In the genomic region with DNA sequence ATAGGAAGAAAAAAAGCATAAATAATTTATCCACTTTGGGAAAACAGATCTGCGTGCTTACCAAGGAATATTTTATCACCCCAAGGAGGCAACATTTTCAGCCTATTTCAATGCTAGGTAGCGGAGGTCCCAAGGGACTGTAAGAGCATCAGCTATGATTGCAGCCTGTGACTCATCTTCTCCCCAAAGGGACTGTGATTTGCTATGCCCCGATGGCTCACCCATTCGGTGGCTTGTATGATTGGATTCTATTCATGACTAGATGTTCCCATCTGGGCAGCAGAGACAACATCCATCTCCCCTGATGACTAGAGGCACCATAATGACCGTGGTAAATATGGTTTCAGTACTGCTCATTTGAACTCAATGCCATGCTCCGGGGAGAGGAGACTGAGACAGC, we compare ENCODE assay signal across 18 mouse cellular contexts.
DNase-seq lines count a peak whose midpoint lies in the region; ATAC-seq lines count a peak whose summit lies in the region.
"Had no signal": no experiment of that assay in that cellular context is flagged by ENCODE, and none has a peak within 500 bp of the region (broad histone marks: within the 10 kb centered on the region; RNA-seq: fewer than 3 reads in every experiment).

No protein-coding gene starts in this region.

- 77% methylated on average over 6 of the region's 6 CpGs for WGBS in embryonic facial prominence, embryonic 14.5 days
- 88% methylated on average over 6 of the region's 6 CpGs for WGBS in embryonic facial prominence, embryonic 10.5 days
- 63% methylated on average over 6 of the region's 6 CpGs for WGBS in midbrain, embryonic 14.5 days
- 94% methylated on average over 6 of the region's 6 CpGs for WGBS in midbrain, embryonic 10.5 days
- WGBS in kidney, embryonic 16.5 days = 89% methylated on average over 6 of the region's 6 CpGs
- 84% methylated on average over 6 of the region's 6 CpGs for WGBS in forebrain, embryonic 15.5 days

- no peaks in the 10 kb centered on the region for H3K27me3 ChIP-seq in embryonic facial prominence, embryonic 14.5 days (replicated peaks; ENCODE audit: control insufficient read depth, insufficient read depth, low read length)
- no peaks in the 10 kb centered on the region for H3K27me3 ChIP-seq in embryonic facial prominence, embryonic 10.5 days (replicated peaks; ENCODE audit: low read depth, poor library complexity, severe bottlenecking)
- H3K27me3 ChIP-seq in midbrain, embryonic 14.5 days (ENCODE audit: control insufficient read depth, insufficient read depth, low read length) = no peaks in the 10 kb centered on the region
- H3K27me3 ChIP-seq in midbrain, embryonic 10.5 days (ENCODE audit: low read depth, poor library complexity, severe bottlenecking) = no peaks in the 10 kb centered on the region
- H3K27me3 ChIP-seq in kidney, embryonic 16.5 days (ENCODE audit: insufficient read depth, low read length) = no peaks in the 10 kb centered on the region
- no peaks in the 10 kb centered on the region for H3K27me3 ChIP-seq in forebrain, embryonic 15.5 days
- H3K27me3 ChIP-seq: forebrain, embryonic 13.5 days; heart, embryonic 13.5 days; hindbrain, embryonic 15.5 days had no signal

- H3K4me1 ChIP-seq in embryonic facial prominence, embryonic 14.5 days (ENCODE audit: control insufficient read depth, insufficient read depth, low read length) = no peaks in the 10 kb centered on the region
- no peaks in the 10 kb centered on the region for H3K4me1 ChIP-seq in embryonic facial prominence, embryonic 10.5 days
- H3K4me1 ChIP-seq in midbrain, embryonic 14.5 days (ENCODE audit: control insufficient read depth, insufficient read depth, low read length) = no peaks in the 10 kb centered on the region
- H3K4me1 ChIP-seq in midbrain, embryonic 10.5 days = 0 out of 2 replicates have a peak, but pooled peaks cover 4% of the 10 kb centered on the region
- H3K4me1 ChIP-seq in kidney, embryonic 16.5 days (ENCODE audit: insufficient read depth, low read length) = peaks cover 3% of the 10 kb centered on the region; the same call in 1 of the 2 replicates
- H3K4me1 ChIP-seq in forebrain, embryonic 15.5 days = no peaks in the 10 kb centered on the region
- H3K4me1 ChIP-seq: forebrain, embryonic 13.5 days; heart, embryonic 13.5 days; hindbrain, embryonic 15.5 days had no signal

- DNase-seq in embryonic facial prominence, embryonic 14.5 days (ENCODE audit: low spot score) = peak; percentile 55
- no peak for DNase-seq in embryonic facial prominence, embryonic 10.5 days (ENCODE audit: low spot score)
- peak; percentile 32 for DNase-seq in midbrain, embryonic 14.5 days
- DNase-seq in midbrain, embryonic 10.5 days (ENCODE audit: low spot score) = no peak
- peak; percentile 23 for DNase-seq in retina, embryonic 14.5 days (ENCODE audit: low spot score)
- no peak for DNase-seq in retina, postnatal 1 day
- DNase-seq: adrenal gland, adult 2 months; adrenal gland, postnatal 25 days; cerebellum, adult 2 months; cerebellum, postnatal 10 days; gastrocnemius, adult 2 months; gastrocnemius, postnatal 25 days; heart, postnatal 36 days had no signal

- no peak overlapping the region for H3K4me3 ChIP-seq in embryonic facial prominence, embryonic 14.5 days (ENCODE audit: low read depth, low read length)
- H3K4me3 ChIP-seq in embryonic facial prominence, embryonic 10.5 days = no peak overlapping the region
- no peak overlapping the region for H3K4me3 ChIP-seq in midbrain, embryonic 14.5 days (replicated peaks; ENCODE audit: low read depth, low read length)
- no peak overlapping the region for H3K4me3 ChIP-seq in midbrain, embryonic 10.5 days
- H3K4me3 ChIP-seq in kidney, embryonic 16.5 days (ENCODE audit: low read length) = no peak overlapping the region
- no peak overlapping the region for H3K4me3 ChIP-seq in forebrain, embryonic 15.5 days
- H3K4me3 ChIP-seq: forebrain, embryonic 13.5 days; gastrocnemius, adult 2 months; heart, embryonic 13.5 days; hindbrain, embryonic 15.5 days had no signal

- H3K27ac ChIP-seq in embryonic facial prominence, embryonic 14.5 days (replicated peaks; ENCODE audit: low read depth, low read length) = no peak overlapping the region
- H3K27ac ChIP-seq in embryonic facial prominence, embryonic 10.5 days (replicated peaks) = no peak overlapping the region
- no peak overlapping the region for H3K27ac ChIP-seq in midbrain, embryonic 14.5 days (replicated peaks; ENCODE audit: low read depth, low read length)
- H3K27ac ChIP-seq in midbrain, embryonic 10.5 days (replicated peaks) = no peak overlapping the region
- H3K27ac ChIP-seq in kidney, embryonic 16.5 days (ENCODE audit: low read length) = no peak overlapping the region
- H3K27ac ChIP-seq in forebrain, embryonic 15.5 days (replicated peaks) = no peak overlapping the region
- H3K27ac ChIP-seq: forebrain, embryonic 13.5 days; gastrocnemius, adult 2 months; heart, embryonic 13.5 days; hindbrain, embryonic 15.5 days had no signal

- H3K36me3 ChIP-seq in embryonic facial prominence, embryonic 14.5 days (ENCODE audit: control insufficient read depth, insufficient read depth, low read length) = no peaks in the 10 kb centered on the region
- no peaks in the 10 kb centered on the region for H3K36me3 ChIP-seq in embryonic facial prominence, embryonic 10.5 days (replicated peaks)
- no peaks in the 10 kb centered on the region for H3K36me3 ChIP-seq in midbrain, embryonic 14.5 days (ENCODE audit: control insufficient read depth, insufficient read depth, low read length)
- no peaks in the 10 kb centered on the region for H3K36me3 ChIP-seq in midbrain, embryonic 10.5 days
- H3K36me3 ChIP-seq in kidney, embryonic 16.5 days (ENCODE audit: insufficient read depth, low read length) = no peaks in the 10 kb centered on the region
- H3K36me3 ChIP-seq in forebrain, embryonic 15.5 days = no peaks in the 10 kb centered on the region
- H3K36me3 ChIP-seq: heart, embryonic 13.5 days; hindbrain, embryonic 15.5 days had no signal

- no peak overlapping the region for H3K9ac ChIP-seq in embryonic facial prominence, embryonic 14.5 days (ENCODE audit: low read depth, low read length)
- H3K9ac ChIP-seq in midbrain, embryonic 14.5 days (replicated peaks; ENCODE audit: low read length) = no peak overlapping the region
- H3K9ac ChIP-seq in kidney, embryonic 16.5 days (replicated peaks; ENCODE audit: low read length) = no peak overlapping the region
- H3K9ac ChIP-seq in forebrain, embryonic 15.5 days (replicated peaks) = no peak overlapping the region
- H3K9ac ChIP-seq: forebrain, embryonic 13.5 days; heart, embryonic 13.5 days; hindbrain, embryonic 15.5 days had no signal

- peak; percentile 91; the same call in 1 of the 2 replicates for ATAC-seq in embryonic facial prominence, embryonic 14.5 days (ENCODE audit: low read depth)
- no peak for ATAC-seq in midbrain, embryonic 14.5 days (ENCODE audit: low FRiP score, low TSS enrichment)
- no peak for ATAC-seq in kidney, embryonic 16.5 days (ENCODE audit: low FRiP score, low TSS enrichment)
- no peak for ATAC-seq in forebrain, embryonic 15.5 days (replicated peaks)
- ATAC-seq: forebrain, embryonic 13.5 days had no signal

- H3K9me3 ChIP-seq in embryonic facial prominence, embryonic 14.5 days (ENCODE audit: control insufficient read depth, low read length) = peaks cover 4% of the 10 kb centered on the region; the same call in 1 of the 2 replicates
- no peaks in the 10 kb centered on the region for H3K9me3 ChIP-seq in embryonic facial prominence, embryonic 10.5 days
- no peaks in the 10 kb centered on the region; the same call in 1 of the 2 replicates for H3K9me3 ChIP-seq in midbrain, embryonic 14.5 days (ENCODE audit: control insufficient read depth, low read length)
- peaks cover 3% of the 10 kb centered on the region; the same call in 1 of the 2 replicates for H3K9me3 ChIP-seq in midbrain, embryonic 10.5 days (replicated peaks)
- H3K9me3 ChIP-seq in kidney, embryonic 16.5 days (ENCODE audit: low read length) = no peaks in the 10 kb centered on the region
- H3K9me3 ChIP-seq in forebrain, embryonic 15.5 days = no peaks in the 10 kb centered on the region
- H3K9me3 ChIP-seq: forebrain, embryonic 13.5 days; hindbrain, embryonic 15.5 days had no signal

- H3K4me2 ChIP-seq in embryonic facial prominence, embryonic 14.5 days (ENCODE audit: low read depth, low read length) = no peak overlapping the region
- no peak overlapping the region for H3K4me2 ChIP-seq in midbrain, embryonic 14.5 days (ENCODE audit: low read length)
- no peak overlapping the region for H3K4me2 ChIP-seq in kidney, embryonic 16.5 days (replicated peaks; ENCODE audit: low read depth, low read length)
- no peak overlapping the region for H3K4me2 ChIP-seq in forebrain, embryonic 15.5 days (replicated peaks)
- H3K4me2 ChIP-seq: forebrain, embryonic 13.5 days; heart, embryonic 13.5 days; hindbrain, embryonic 15.5 days had no signal

Comparison
In these comparisons a context has a peak if more than half of its experiments do, and no peak if none do; other contexts are left out.
1. DNase-seq: peak in embryonic facial prominence, embryonic 14.5 days (single experiment), midbrain, embryonic 14.5 days (single experiment) and retina, embryonic 14.5 days (single experiment); none in embryonic facial prominence, embryonic 10.5 days (single experiment), midbrain, embryonic 10.5 days (single experiment) and retina, postnatal 1 day (single experiment).